Comparison of ENCODE assay signal across 10 mouse cellular contexts in the genomic region with DNA sequence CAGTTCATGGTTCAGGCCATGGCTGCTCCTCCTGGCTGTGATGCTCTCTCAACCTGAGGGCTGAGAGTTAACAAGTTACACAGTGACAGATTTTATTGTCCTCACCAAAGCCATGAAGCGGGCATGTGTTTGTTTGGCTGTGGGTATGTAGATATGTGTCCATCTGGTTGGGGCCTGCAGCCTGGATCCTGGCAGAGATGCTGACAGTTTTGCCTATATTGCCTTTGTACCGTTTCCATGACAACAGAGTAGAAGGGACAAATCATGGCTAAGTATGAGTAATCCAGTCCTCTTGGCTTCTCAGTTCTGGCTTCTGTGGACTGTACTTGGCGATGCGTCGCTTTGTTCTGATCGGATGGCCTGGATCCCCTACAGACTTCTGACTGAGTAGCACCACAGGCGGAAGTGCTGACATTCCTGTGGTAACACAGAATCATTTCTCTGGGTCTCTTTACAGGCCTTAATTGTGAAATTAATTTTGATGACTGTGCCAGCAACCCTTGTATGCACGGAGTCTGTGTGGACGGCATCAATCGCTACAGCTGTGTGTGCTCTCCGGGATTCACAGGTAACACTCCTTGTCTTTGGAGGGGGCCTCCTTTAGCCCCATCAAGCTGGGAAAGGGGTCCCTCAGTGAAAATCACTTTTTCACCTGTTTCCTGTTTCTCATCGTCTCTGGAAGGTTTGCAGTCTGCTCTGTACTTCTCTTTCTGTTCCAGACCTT. TPM values are rescaled to one million over a fixed set of nuclear protein-coding genes. Genes with fewer than 3 reads are reported as not detected.
DNase-seq lines count a peak whose midpoint lies in the region; ATAC-seq and TF ChIP-seq lines count a peak whose summit lies in the region.
"Had no signal": no experiment of that assay in that cellular context is flagged by ENCODE, and none has a peak within 500 bp of the region (broad histone marks: within the 10 kb centered on the region; RNA-seq: fewer than 3 reads in every experiment).

No protein-coding gene starts in this region.

- H3K4me1 ChIP-seq in forebrain, embryonic 11.5 days (replicated peaks; ENCODE audit: control insufficient read depth, insufficient read depth, low read length), result peaks cover 19% of the 10 kb centered on the region
- H3K4me1 ChIP-seq in hindbrain, postnatal 0 days (ENCODE audit: insufficient read depth, low read length), result peaks cover 11% of the 10 kb centered on the region; the same call in 1 of the 2 replicates
- peaks cover 11% of the 10 kb centered on the region for H3K4me1 ChIP-seq in midbrain, postnatal 0 days (ENCODE audit: insufficient read depth, low read length)

- no peaks in the 10 kb centered on the region for H3K27me3 ChIP-seq in forebrain, embryonic 11.5 days (ENCODE audit: control insufficient read depth, insufficient read depth, low read length)
- H3K27me3 ChIP-seq in hindbrain, postnatal 0 days (ENCODE audit: insufficient read depth, low read length), result no peaks in the 10 kb centered on the region
- no peaks in the 10 kb centered on the region for H3K27me3 ChIP-seq in midbrain, postnatal 0 days (ENCODE audit: insufficient read depth, low read length)

- peak; percentile 57 for DNase-seq in gastrocnemius, adult 2 months
- no peak for DNase-seq in gastrocnemius, postnatal 10 days
- DNase-seq in Muller cell, postnatal 12 days (ENCODE audit: inconsistent ontology term), result peak; percentile 98
- DNase-seq in forebrain, embryonic 11.5 days (ENCODE audit: low spot score), result no peak
- DNase-seq in hindbrain, postnatal 0 days (ENCODE audit: low spot score), result peak; percentile 83
- DNase-seq in midbrain, postnatal 0 days (ENCODE audit: low spot score), result peak; percentile 89
- DNase-seq in adrenal gland, adult (ENCODE audit: inconsistent age in 2 of 2, low spot score in 1 of 2), result no peak
- no peak for DNase-seq in spleen, postnatal 14 days (ENCODE audit: low spot score in 2 of 2)

- no peak overlapping the region for H3K9ac ChIP-seq in forebrain, embryonic 11.5 days (ENCODE audit: low read length)
- H3K9ac ChIP-seq in hindbrain, postnatal 0 days (replicated peaks; ENCODE audit: low read length), result 0 out of 2 replicates have a peak overlapping the region, but pooled peaks have one; percentile 3
- no peak overlapping the region for H3K9ac ChIP-seq in midbrain, postnatal 0 days (replicated peaks; ENCODE audit: low read length, poor library complexity, severe bottlenecking)

- intact Hi-C loops in gastrocnemius, adult 2 months (cut with DNase I), result loop anchor here (5.0 kb wide), 1 partner anchor 44 kb away; no protein-coding TSS in a partner anchor

- H3K4me3 ChIP-seq in gastrocnemius, adult 2 months, result no peak overlapping the region
- no peak overlapping the region for H3K4me3 ChIP-seq in forebrain, embryonic 11.5 days (ENCODE audit: low read depth, low read length)
- no peak overlapping the region for H3K4me3 ChIP-seq in hindbrain, postnatal 0 days (ENCODE audit: low read length)
- no peak overlapping the region for H3K4me3 ChIP-seq in midbrain, postnatal 0 days (ENCODE audit: low read depth, low read length)

- peaks cover 14% of the 10 kb centered on the region for H3K36me3 ChIP-seq in forebrain, embryonic 11.5 days (ENCODE audit: control insufficient read depth, insufficient read depth, low read length)
- no peaks in the 10 kb centered on the region; the same call in 1 of the 2 replicates for H3K36me3 ChIP-seq in hindbrain, postnatal 0 days (ENCODE audit: insufficient read depth, low read length)
- H3K36me3 ChIP-seq in midbrain, postnatal 0 days (ENCODE audit: insufficient read depth, low read length), result no peaks in the 10 kb centered on the region

- TF ChIP-seq CTCF in gastrocnemius, adult 2 months (IDR thresholded peaks at IDR 0.05), result no peak
- no peak for TF ChIP-seq CTCF in hindbrain, postnatal 0 days (IDR thresholded peaks at IDR 0.05; ENCODE audit: low read depth)
- no peak for TF ChIP-seq CTCF in midbrain, postnatal 0 days (IDR thresholded peaks at IDR 0.05)

- H3K9me3 ChIP-seq in forebrain, embryonic 11.5 days (ENCODE audit: control insufficient read depth, low read length), result peaks cover 7% of the 10 kb centered on the region; the same call in 1 of the 2 replicates
- H3K9me3 ChIP-seq in hindbrain, postnatal 0 days (ENCODE audit: low read length), result no peaks in the 10 kb centered on the region
- no peaks in the 10 kb centered on the region for H3K9me3 ChIP-seq in midbrain, postnatal 0 days (ENCODE audit: low read length)

- peak; percentile 48 for ATAC-seq in forebrain, embryonic 11.5 days (replicated peaks; ENCODE audit: low FRiP score)
- peak; percentile 90 for ATAC-seq in hindbrain, postnatal 0 days
- ATAC-seq in midbrain, postnatal 0 days (ENCODE audit: low FRiP score), result peak; percentile 85

- H3K27ac ChIP-seq in gastrocnemius, adult 2 months, result peak overlapping the region; percentile 69
- no peak overlapping the region for H3K27ac ChIP-seq in forebrain, embryonic 11.5 days (ENCODE audit: low read depth, low read length)
- peak overlapping the region; percentile 64 for H3K27ac ChIP-seq in hindbrain, postnatal 0 days
- peak overlapping the region; percentile 13; the same call in 1 of the 2 replicates for H3K27ac ChIP-seq in midbrain, postnatal 0 days (ENCODE audit: low read depth, low read length)

- 78% methylated on average over 12 of the region's 12 CpGs for whole genome bisulfite sequencing in forebrain, embryonic 11.5 days
- WGBS in hindbrain, postnatal 0 days, result 36% methylated on average over 12 of the region's 12 CpGs
- WGBS in midbrain, postnatal 0 days, result 41% methylated on average over 12 of the region's 12 CpGs

- no peak overlapping the region for H3K4me2 ChIP-seq in forebrain, embryonic 11.5 days (ENCODE audit: low read depth, low read length, severe bottlenecking)
- no peak overlapping the region for H3K4me2 ChIP-seq in hindbrain, postnatal 0 days (ENCODE audit: low read depth, low read length)
- H3K4me2 ChIP-seq in midbrain, postnatal 0 days (ENCODE audit: low read depth, low read length, poor library complexity, severe bottlenecking), result no peak overlapping the region

RNA-seq across cellular contexts. Expression of gene Adam30, which starts 53.7 kb away (rescaled TPM):
- total RNA-seq in gastrocnemius, adult 2 months (2021), result not detected
- total RNA-seq in gastrocnemius, postnatal 10 days (2021), result not detected
- not detected in 2 replicates for polyA plus RNA-seq in forebrain, embryonic 11.5 days (2014; fragmentation: Nextera tagmentation; extraction: Ambion mirVana)
- 0.10 TPM in 1 of 2 replicates, not detected in the other for total RNA-seq in hindbrain, postnatal 0 days (2014; rRNA removed)
- polyA plus RNA-seq in hindbrain, postnatal 0 days (2015; fragmentation: Nextera tagmentation; extraction: Ambion mirVana), result not detected in 2 replicates
- not detected in 2 replicates for total RNA-seq in midbrain, postnatal 0 days (2014; rRNA removed)
- polyA plus RNA-seq in midbrain, postnatal 0 days (2015; fragmentation: Nextera tagmentation; extraction: Ambion mirVana), result not detected in 2 replicates
- total RNA-seq: left cerebral cortex, postnatal 10 days had no signal
- polyA plus RNA-seq: small intestine, adult 2 months had no signal

Comparison
In these comparisons a context has a peak if more than half of its experiments do, and no peak if none do; other contexts are left out.
1. DNase-seq: peak in gastrocnemius, adult 2 months (single experiment), Muller cell, postnatal 12 days (single experiment), hindbrain, postnatal 0 days (single experiment) and midbrain, postnatal 0 days (single experiment); none in gastrocnemius, postnatal 10 days (single experiment), forebrain, embryonic 11.5 days (single experiment), adrenal gland, adult (0 of 2) and spleen, postnatal 14 days (0 of 2).
2. Peak in every context shown above with its lines, with median percentiles within 50 percentile points of each other: ATAC-seq.